Mouse (Mus musculus): Measurements from ENCODE around the gene Lurap1.

Lurap1 gene

GRCm38 (mm10) chr4:116160769-116161168 is 9.6 kb upstream of the Lurap1 start:
- no peak for DNase-seq (ENCODE audit: low read depth)

- DNase-seq (ENCODE audit: low read depth), result peak; percentile 72
Measured at GRCm38 (mm10) chr4:116159912-116160311, 8.8 kb upstream of the Lurap1 start.

- DNase-seq (ENCODE audit: low read depth), result no peak
Measured at GRCm38 (mm10) chr4:116157882-116158281, 6.7 kb upstream of the Lurap1 start.

GRCm38 (mm10) chr4:116152702-116153101 is 1.6 kb upstream of the Lurap1 start:
- no peak for DNase-seq (ENCODE audit: low read depth)

- no peak for DNase-seq (ENCODE audit: low read depth)
Measured at GRCm38 (mm10) chr4:116150862-116151221, 296 bp downstream of the Lurap1 start.

GRCm38 (mm10) chr4:116150156-116150861 is 829 bp downstream of the Lurap1 start:
- DNase-seq (ENCODE audit: low read depth), result peak; percentile 53

GRCm38 (mm10) chr4:116149812-116150155 is 1.4 kb downstream of the Lurap1 start:
- no peak for DNase-seq (ENCODE audit: low read depth)

- no peak for DNase-seq (ENCODE audit: low read depth)
Measured at GRCm38 (mm10) chr4:116143891-116144717, 7.0 kb downstream of the Lurap1 start.

GRCm38 (mm10) chr4:116143317-116143811 is 7.8 kb downstream of the Lurap1 start:
- DNase-seq (ENCODE audit: low read depth), result no peak

- no peak for DNase-seq (ENCODE audit: low read depth)
Measured at GRCm38 (mm10) chr4:116142269-116142668, 8.9 kb downstream of the Lurap1 start.

GRCm38 (mm10) chr4:116141736-116142135 is 9.4 kb downstream of the Lurap1 start:
- DNase-seq (ENCODE audit: low read depth), result no peak

GRCm38 (mm10) chr4:116140801-116141574 is 10.2 kb downstream of the Lurap1 start:
- no peak for DNase-seq (ENCODE audit: low read depth)

- DNase-seq (ENCODE audit: low read depth), result no peak
Measured at GRCm38 (mm10) chr4:116137421-116137996, 13.6 kb downstream of the Lurap1 start.

- DNase-seq (ENCODE audit: low read depth), result peak; percentile 71
Measured at GRCm38 (mm10) chr4:116134990-116135389, 16.1 kb downstream of the Lurap1 start.

GRCm38 (mm10) chr4:116133126-116133525 is 18.0 kb downstream of the Lurap1 start:
- no peak for DNase-seq (ENCODE audit: low read depth)

GRCm38 (mm10) chr4:116127956-116128355 is 23.2 kb downstream of the Lurap1 start:
- DNase-seq (ENCODE audit: low read depth), result no peak

GRCm38 (mm10) chr4:116125803-116126386 is 25.2 kb downstream of the Lurap1 start:
- no peak for DNase-seq (ENCODE audit: low read depth)

- DNase-seq (ENCODE audit: low read depth), result peak; percentile 97
Measured at GRCm38 (mm10) chr4:116123602-116124519, 27.3 kb downstream of the Lurap1 start, which contains the start of the genes Rad54l and Pomgnt1. TSS of gene Rad54l (minus strand) at chr4:116123690. TSS of gene Pomgnt1 (plus strand) at chr4:116123840.

- DNase-seq (ENCODE audit: low read depth), result peak; percentile 83
Measured at GRCm38 (mm10) chr4:116122762-116123161, 28.4 kb downstream of the Lurap1 start.

- no peak for DNase-seq (ENCODE audit: low read depth)
Measured at GRCm38 (mm10) chr4:116111486-116111885, 39.7 kb downstream of the Lurap1 start.
